Mouse (Mus musculus) left cerebral cortex, adult 2 months (tissue): ENCODE data around the gene Phf5a. TPM values are rescaled to one million over a fixed set of nuclear protein-coding genes. Genes with fewer than 3 reads are reported as not detected.
"Not testable (repeated sequence)": the region's sequence is repeated elsewhere in the genome, so short reads cannot be mapped to it uniquely, and the experiment has no call there.

Experiments used
- DNase-seq, 2 experiments: peaks; one replicate each; pipeline ENCODE4 v3.0.0; 2021 to 2022; ENCODE audit warnings: low spot score in 2 of 2, mixed read lengths in 1 of 2; ENCODE audit errors: extremely low spot score in 1 of 2
- H3K27ac ChIP-seq: fragments of 200-600 bp; 2 replicates; pipeline ENCODE4 v1.8.1; 2022
- H3K4me3 ChIP-seq: fragments of 200-600 bp; 2 replicates; pipeline ENCODE4 v1.8.1; 2022
- CTCF ChIP-seq: fragments of 200-600 bp; IDR thresholded peaks from 2 replicates; pipeline ENCODE4 v1.8.1; 2022; ENCODE audit warnings: antibody characterized with exemption, mild to moderate bottlenecking, moderate library complexity
- intact Hi-C: fragments of 180-260 bp; cut with DNase I; formaldehyde crosslinking; loops from one replicate; pipeline ENCODE4 v1.15.1; 2025
- long read RNA-seq, 2 experiments: library from polyadenylated mRNA; stranded (forward); transcript quantifications; one replicate each; pipeline ENCODE4 v2.0.0; 2021; ENCODE audit warnings: borderline mapping rate in 2 of 2
- total RNA-seq, 2 experiments: library from RNA; stranded (reverse); gene quantifications; 2 replicates each; pipeline ENCODE4 v1.2.3; 2021

The Phf5a gene
- total RNA-seq, result 10 to 100 TPM; 31.1 to 32.8 TPM
- long read RNA-seq, experiment 1, transcript Phf5a-201 (4 exons, 1,663 nt), result major isoform, 21 of 23 reads
- long read RNA-seq, experiment 1, partial matches to known transcripts, result 0 of 23 reads
- long read RNA-seq, experiment 1, other reads (novel, unspliced or antisense), result 1 of 23 reads
- long read RNA-seq, experiment 2, transcript Phf5a-201 (4 exons, 1,663 nt), result major isoform, 10 of 14 reads
- long read RNA-seq, experiment 2, partial matches to known transcripts, result 1 of 14 reads
- long read RNA-seq, experiment 2, other reads (novel, unspliced or antisense), result 3 of 14 reads

DNA sequence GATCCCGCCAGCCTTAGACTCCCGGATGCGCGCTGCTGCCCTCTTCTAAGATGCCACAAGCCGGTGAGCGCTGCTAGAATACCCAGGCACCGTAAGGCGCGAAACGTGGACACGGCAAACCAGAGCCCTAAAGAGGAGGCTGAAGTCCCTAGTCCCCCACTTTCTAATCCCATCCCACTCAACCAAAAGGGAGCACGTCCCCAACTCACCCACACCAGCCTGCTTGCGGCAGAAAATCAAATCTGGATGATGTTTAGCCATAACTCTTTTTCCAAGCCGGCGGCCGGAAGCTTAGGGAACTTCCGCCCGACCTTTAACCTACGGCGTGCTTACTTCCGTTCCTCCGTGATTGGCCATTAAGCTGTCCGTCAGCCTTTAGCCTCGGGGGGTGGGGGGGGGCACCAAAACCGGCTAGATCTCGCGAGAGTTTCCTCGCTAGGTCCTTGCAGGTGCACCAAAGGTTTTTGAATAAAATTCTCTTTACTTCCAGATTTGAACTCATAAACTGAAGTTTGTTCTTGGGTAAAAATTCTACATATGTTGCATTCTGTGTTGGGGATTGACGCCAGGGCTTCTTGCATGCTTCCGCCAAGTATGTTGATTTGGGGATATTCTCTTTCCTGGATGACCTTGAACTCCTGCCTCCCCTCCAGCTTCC is at the start of gene Phf5a:
Gene Phf5a (minus strand): TSS at position 308 of the 658 bp plus-strand sequence.
- no peak for TF ChIP-seq CTCF
- intact Hi-C loops, result loop anchor here (2.0 kb wide), 1 partner anchor 13 kb away; the partner anchor contains the start of gene Tob2

GRCm38 (mm10) chr15:81921255-81921654 is 49.5 kb upstream of the Phf5a start:
- no peak for TF ChIP-seq CTCF
- H3K4me3 ChIP-seq, result no peak overlapping the region
- H3K27ac ChIP-seq, result peak overlapping the region; percentile 76
- intact Hi-C loops, result no loop called here
- no peak for DNase-seq

More for the DNA sequence above, at the start of gene Phf5a:
- peak; percentile 81 to 85 for DNase-seq
- H3K4me3 ChIP-seq, result peak within 1 kb of the TSS; percentile 83
- H3K27ac ChIP-seq, result peak within 1 kb of the TSS; percentile 100

DNA sequence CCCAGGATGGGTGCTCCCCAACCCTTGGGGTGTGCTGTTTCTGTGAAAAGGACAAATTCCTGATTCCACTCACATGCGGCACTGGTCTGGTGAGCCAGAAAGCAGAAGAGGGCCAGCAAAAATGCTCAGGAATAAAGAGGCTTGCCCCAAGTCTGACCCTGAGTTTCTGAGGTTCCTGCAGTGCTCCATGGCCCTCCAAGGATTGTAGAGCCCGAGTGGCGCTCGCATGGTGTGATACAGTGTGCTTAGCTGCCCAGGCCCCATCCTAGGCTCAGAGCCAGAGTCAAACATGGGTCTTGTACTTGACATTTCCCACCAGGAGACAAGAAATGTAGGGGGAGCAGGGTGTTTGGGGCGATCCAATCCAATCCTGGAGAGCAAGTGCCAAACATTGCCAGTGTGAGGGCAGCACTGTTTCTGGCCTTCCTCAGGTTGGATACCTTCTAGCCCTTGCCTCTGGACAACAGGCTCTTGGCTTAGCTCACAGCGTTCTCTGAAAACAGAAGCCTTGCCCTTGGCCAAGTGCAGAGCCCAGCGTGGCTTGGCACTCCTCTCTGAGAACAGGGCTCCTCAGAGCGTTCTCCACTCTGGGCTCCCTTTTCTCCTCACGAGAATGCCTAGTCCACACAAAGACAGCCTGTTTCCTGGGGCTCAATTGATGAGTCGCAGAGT is 49.0 kb upstream of the Phf5a start:
- Histone ChIP-seq H3K27ac (peak overlapping the region; percentile 76), H3K4me3 (no peak overlapping the region)
- no peak for DNase-seq
- intact Hi-C loops, result no loop called here
- TF ChIP-seq CTCF, result no peak

DNA sequence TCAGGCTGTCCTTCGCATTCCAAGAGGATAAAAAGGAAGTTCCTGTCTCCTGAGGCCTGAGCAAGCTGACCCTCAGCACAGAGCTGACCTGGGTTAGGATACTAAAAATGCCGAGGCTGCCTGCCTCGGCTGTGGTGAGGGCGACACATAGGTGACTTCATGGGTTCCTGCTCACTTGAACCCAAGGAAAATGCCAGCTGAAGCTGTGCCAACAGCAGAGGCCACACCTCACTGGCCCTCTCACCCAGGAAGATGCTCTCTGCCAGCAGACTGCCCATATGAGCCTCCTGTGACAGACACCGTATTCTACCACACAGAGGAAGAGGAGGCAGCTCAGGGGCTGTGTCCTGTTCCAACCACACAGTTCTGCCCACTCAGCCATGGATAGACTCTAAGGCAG is 47.4 kb upstream of the Phf5a start:
- Histone ChIP-seq H3K4me3 (no peak overlapping the region), H3K27ac (no peak overlapping the region)
- no peak for DNase-seq
- no peak for TF ChIP-seq CTCF
- intact Hi-C loops, result no loop called here

- DNase-seq, result peak; percentile 65 to 79
- TF ChIP-seq CTCF, result peak; percentile 86
- intact Hi-C loops, result loop anchor here (2.0 kb wide), 1 partner anchor 87 kb away; no protein-coding TSS in a partner anchor
- Histone ChIP-seq H3K4me3 (no peak overlapping the region), H3K27ac (no peak overlapping the region; the same call in 1 of the 2 replicates)
These were observed 46.1 kb upstream of the Phf5a start for GRCm38 (mm10) chr15:81917621-81918463.

DNA sequence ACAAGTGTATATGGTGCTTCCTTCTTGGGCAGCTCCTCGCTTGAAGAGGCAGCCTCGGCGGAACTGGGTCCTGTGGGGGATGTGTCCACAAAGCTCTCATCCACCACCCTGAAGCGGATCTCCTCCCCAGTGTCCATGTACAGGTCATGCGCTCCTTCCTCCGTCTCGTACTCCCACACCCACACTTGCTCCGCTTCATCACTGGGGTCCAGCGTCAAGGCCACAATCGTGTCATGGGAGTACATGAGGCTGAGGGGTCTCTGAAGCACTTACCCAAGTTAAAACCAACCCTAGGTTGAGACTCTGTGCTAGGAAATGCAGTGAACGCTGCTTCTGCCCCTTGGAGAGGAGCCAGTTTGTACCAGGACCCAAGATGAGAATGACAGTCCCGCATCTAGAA is 45.5 kb upstream of the Phf5a start:
- DNase-seq, result no peak
- TF ChIP-seq CTCF, result no peak
- intact Hi-C loops, result loop anchor here (2.0 kb wide), 1 partner anchor 86 kb away; no protein-coding TSS in a partner anchor
- no peak overlapping the region for H3K4me3 ChIP-seq
- no peak overlapping the region; the same call in 1 of the 2 replicates for H3K27ac ChIP-seq

DNA sequence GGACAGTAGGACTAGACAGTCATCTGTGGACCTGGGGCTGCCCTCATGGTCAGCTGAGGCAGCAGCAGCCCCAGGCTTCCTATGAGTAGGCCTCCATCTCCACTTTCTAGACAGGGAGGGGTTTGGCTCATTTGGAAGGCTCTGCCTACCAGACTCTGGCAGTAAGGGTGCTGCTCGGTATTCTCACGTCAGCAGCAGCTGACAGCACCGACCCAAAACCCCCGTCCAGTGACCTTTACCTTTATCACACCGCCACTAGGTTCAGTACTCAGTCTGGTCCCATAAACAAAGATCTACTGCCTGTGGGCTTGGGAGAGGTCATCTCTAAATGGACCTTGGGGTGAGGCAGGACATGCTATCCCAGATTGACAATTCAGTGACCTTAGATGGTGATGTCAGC is 44.0 kb upstream of the Phf5a start:
- no peak overlapping the region for H3K4me3 ChIP-seq
- TF ChIP-seq CTCF, result no peak
- H3K27ac ChIP-seq, result no peak overlapping the region
- intact Hi-C loops, result loop anchor here (2.0 kb wide), 1 partner anchor 85 kb away; no protein-coding TSS in a partner anchor
- DNase-seq, result no peak

DNA sequence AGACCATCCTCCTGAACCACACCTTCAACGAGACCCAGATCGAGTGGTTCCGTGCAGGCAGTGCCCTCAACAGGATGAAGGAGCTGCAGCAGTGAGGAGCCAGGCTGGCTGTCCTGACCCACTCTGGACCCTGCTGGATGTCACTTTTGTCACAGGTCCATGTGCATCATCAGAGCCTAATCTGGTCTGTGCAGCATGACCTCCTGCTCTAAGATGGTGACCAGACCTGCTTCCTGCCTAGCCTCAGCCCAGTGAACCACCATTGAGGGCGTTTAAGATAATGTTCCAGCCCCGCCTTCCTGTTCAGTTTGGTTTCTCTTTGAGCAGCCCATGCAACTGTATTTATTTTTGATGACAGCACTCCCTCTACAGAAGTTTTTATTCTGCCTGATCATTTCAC is 43.0 kb upstream of the Phf5a start:
- Histone ChIP-seq H3K4me3 (no peak overlapping the region), H3K27ac (no peak overlapping the region)
- DNase-seq, result no peak
- intact Hi-C loops, result no loop called here
- TF ChIP-seq CTCF, result no peak

DNA sequence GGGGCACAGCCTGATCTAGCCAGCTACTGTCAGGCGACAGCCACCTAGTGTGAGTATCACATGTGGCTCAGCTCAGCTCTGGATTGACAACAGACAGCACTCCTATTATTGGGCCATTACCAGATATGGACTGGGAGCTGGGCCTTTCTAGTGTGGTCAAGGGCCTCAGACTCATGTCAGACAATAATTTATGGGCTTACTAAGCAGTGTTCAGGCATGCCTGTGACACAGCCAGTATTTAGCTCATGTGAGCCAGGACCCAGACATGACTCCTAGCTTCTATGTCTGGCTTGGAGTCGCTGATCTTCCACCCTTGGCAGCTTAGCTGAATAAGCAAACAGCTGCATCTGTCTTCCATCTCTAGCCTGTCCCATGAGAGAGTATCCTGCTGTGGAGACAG is 40.8 kb upstream of the Phf5a start:
- no peak overlapping the region for H3K27ac ChIP-seq
- no peak for DNase-seq

GRCm38 (mm10) chr15:81908767-81909166 is 37.1 kb upstream of the Phf5a start:
- intact Hi-C loops, H3K4me3 ChIP-seq, DNase-seq, H3K27ac ChIP-seq: not testable (repeated sequence)
- peak; percentile 47 for TF ChIP-seq CTCF

More for the DNA sequence above, 40.8 kb upstream of the Phf5a start:
- intact Hi-C loops, result no loop called here
- no peak for TF ChIP-seq CTCF
- no peak overlapping the region for H3K4me3 ChIP-seq

DNA sequence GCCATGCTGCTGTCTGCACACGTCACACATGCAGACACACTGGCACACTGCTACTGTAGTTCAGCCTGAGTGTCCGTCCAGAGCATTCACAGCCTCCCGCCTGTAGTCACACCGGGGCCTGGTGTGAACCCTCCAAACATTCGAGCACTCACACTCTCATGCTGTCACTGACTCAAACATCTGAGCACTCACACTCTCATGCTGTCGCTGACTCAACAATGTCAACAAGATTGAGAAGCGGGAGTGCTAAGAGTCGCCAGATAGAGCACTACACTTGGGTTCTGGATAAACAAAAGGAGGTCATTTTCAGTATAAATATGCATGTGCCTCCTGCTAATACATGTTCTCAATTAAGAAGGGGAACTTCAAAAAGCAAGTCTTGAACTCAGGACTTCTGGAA is 36.2 kb upstream of the Phf5a start:
- H3K27ac ChIP-seq, result no peak overlapping the region
- TF ChIP-seq CTCF, result no peak
- H3K4me3 ChIP-seq, result no peak overlapping the region
- no peak for DNase-seq
- intact Hi-C loops, result no loop called here
